9 mouse cellular contexts compared by ENCODE assay signal in the genomic region with DNA sequence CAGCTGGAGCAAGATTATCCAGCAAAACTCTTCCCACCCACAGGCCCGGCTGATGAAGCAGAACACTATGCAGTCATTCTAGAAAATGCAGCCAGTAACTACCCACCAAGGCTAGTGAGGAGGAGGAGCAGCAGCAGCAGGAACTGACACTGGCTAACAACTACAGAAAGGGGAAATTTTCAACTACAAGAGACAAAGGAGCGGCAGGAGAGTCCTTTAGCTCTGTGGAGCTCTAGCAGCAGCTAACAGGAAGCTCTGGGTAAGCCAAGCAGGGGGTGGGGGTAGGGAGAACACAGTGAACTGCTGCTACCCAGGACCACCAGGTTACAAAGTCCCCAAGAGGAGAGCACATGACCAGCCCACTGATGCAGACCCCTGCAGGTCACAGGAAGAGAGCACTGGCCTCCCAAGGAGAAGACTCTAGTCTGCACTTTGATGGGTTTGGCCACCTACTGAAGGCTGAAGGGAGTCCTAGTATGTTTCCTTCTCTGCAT. TPM values are rescaled to one million over a fixed set of nuclear protein-coding genes. Genes with fewer than 3 reads are reported as not detected.
A peak's percentile ranks its signal among the peaks of the same experiment; 100 is the strongest.
DNase-seq lines count a peak whose midpoint lies in the region; ATAC-seq and TF ChIP-seq lines count a peak whose summit lies in the region.
"Had no signal": no experiment of that assay in that cellular context is flagged by ENCODE, and none has a peak within 500 bp of the region (broad histone marks: within the 10 kb centered on the region; RNA-seq: fewer than 3 reads in every experiment).

No protein-coding gene starts in this region.

- peak in 1 of 2 experiments; percentile 24 for DNase-seq in heart, adult 2 months
- DNase-seq in heart, adult 11 months, result no peak
- DNase-seq in 416B (ENCODE audit: low read depth), result peak; percentile 59
- peak; percentile 86 for DNase-seq in brain, adult 2 months (ENCODE audit: low read depth, low spot score)
- DNase-seq in hindbrain, embryonic 14.5 days (ENCODE audit: low spot score), result no peak
- no peak for DNase-seq in gastrocnemius, postnatal 36 days
- no peak for DNase-seq in lung, postnatal 0 days (ENCODE audit: low spot score)

- ATAC-seq in hindbrain, embryonic 14.5 days (ENCODE audit: low FRiP score), result no peak
- peak; percentile 17; the same call in 1 of the 2 replicates for ATAC-seq in neural tube, embryonic 12.5 days (ENCODE audit: low FRiP score, low read depth)
- ATAC-seq in lung, postnatal 0 days, result no peak
- ATAC-seq: Patski had no signal

- H3K4me3 ChIP-seq in heart, adult 2 months, result no peak overlapping the region
- no peak overlapping the region for H3K4me3 ChIP-seq in hindbrain, embryonic 14.5 days (replicated peaks; ENCODE audit: low read length)
- no peak overlapping the region for H3K4me3 ChIP-seq in neural tube, embryonic 12.5 days
- H3K4me3 ChIP-seq in lung, postnatal 0 days (ENCODE audit: low read depth, low read length), result no peak overlapping the region

- no peak for TF ChIP-seq EP300 in heart, adult 2 months (IDR thresholded peaks at IDR 0.05; ENCODE audit: insufficient read depth, low read depth, low read length)
- no peak for TF ChIP-seq EP300 in lung, postnatal 0 days (IDR thresholded peaks at IDR 0.05)

- no peak overlapping the region for H3K9ac ChIP-seq in heart, adult 2 months (ENCODE audit: low read depth, low read length)
- H3K9ac ChIP-seq in hindbrain, embryonic 14.5 days, result no peak overlapping the region
- H3K9ac ChIP-seq in neural tube, embryonic 12.5 days, result no peak overlapping the region
- H3K9ac ChIP-seq in lung, postnatal 0 days (replicated peaks; ENCODE audit: low read depth), result no peak overlapping the region

- WGBS in heart, adult 2 months, result 20% methylated on average over 2 of the region's 2 CpGs
- WGBS in hindbrain, embryonic 14.5 days, result 10% methylated on average over 2 of the region's 2 CpGs
- WGBS in neural tube, embryonic 12.5 days, result 10% methylated on average over 2 of the region's 2 CpGs
- WGBS in lung, postnatal 0 days, result 26% methylated on average over 2 of the region's 2 CpGs

- intact Hi-C loops in heart, adult 2 months (cut with DNase I), result no loop called here
- intact Hi-C loops in gastrocnemius, postnatal 36 days (cut with DNase I), result no loop called here

- peaks cover 28% of the 10 kb centered on the region for H3K4me1 ChIP-seq in heart, adult 2 months (ENCODE audit: control insufficient read depth, insufficient read depth, low read length)
- H3K4me1 ChIP-seq in hindbrain, embryonic 14.5 days (replicated peaks; ENCODE audit: control insufficient read depth, insufficient read depth, low read length), result peaks cover 30% of the 10 kb centered on the region
- peaks cover 31% of the 10 kb centered on the region for H3K4me1 ChIP-seq in neural tube, embryonic 12.5 days
- H3K4me1 ChIP-seq in lung, postnatal 0 days (ENCODE audit: insufficient read depth, low read depth, low read length), result peaks cover 9% of the 10 kb centered on the region; the same call in 1 of the 2 replicates

- no peak for TF ChIP-seq POLR2A in heart, adult 2 months (IDR thresholded peaks at IDR 0.05; ENCODE audit: insufficient read depth, low read depth, low read length)

- no peaks in the 10 kb centered on the region for H3K27me3 ChIP-seq in heart, adult 2 months (ENCODE audit: control insufficient read depth, insufficient read depth, low read length)
- no peaks in the 10 kb centered on the region for H3K27me3 ChIP-seq in hindbrain, embryonic 14.5 days (ENCODE audit: control insufficient read depth, insufficient read depth, low read length)
- H3K27me3 ChIP-seq in neural tube, embryonic 12.5 days (replicated peaks), result no peaks in the 10 kb centered on the region
- no peaks in the 10 kb centered on the region for H3K27me3 ChIP-seq in lung, postnatal 0 days (replicated peaks; ENCODE audit: insufficient read depth, low read length)
- H3K27me3 ChIP-seq: Patski had no signal

- H3K27ac ChIP-seq in heart, adult 2 months, result peak overlapping the region; percentile 36; the same call in 1 of the 2 replicates
- H3K27ac ChIP-seq in hindbrain, embryonic 14.5 days, result peak overlapping the region; percentile 9; the same call in 1 of the 2 replicates
- no peak overlapping the region for H3K27ac ChIP-seq in neural tube, embryonic 12.5 days
- H3K27ac ChIP-seq in lung, postnatal 0 days (ENCODE audit: low read length), result no peak overlapping the region

- H3K79me2 ChIP-seq in heart, adult 2 months (replicated peaks; ENCODE audit: control insufficient read depth, insufficient read depth, low read length), result peaks cover 5% of the 10 kb centered on the region

- no peak overlapping the region for H3K4me2 ChIP-seq in hindbrain, embryonic 14.5 days (replicated peaks)
- H3K4me2 ChIP-seq in neural tube, embryonic 12.5 days (replicated peaks), result no peak overlapping the region
- no peak overlapping the region for H3K4me2 ChIP-seq in lung, postnatal 0 days (replicated peaks; ENCODE audit: low read depth, low read length)

- H3K36me3 ChIP-seq in heart, adult 2 months (ENCODE audit: control insufficient read depth, insufficient read depth, low read length), result peaks cover 10% of the 10 kb centered on the region
- H3K36me3 ChIP-seq in hindbrain, embryonic 14.5 days (replicated peaks; ENCODE audit: control insufficient read depth, insufficient read depth), result no peaks in the 10 kb centered on the region
- no peaks in the 10 kb centered on the region for H3K36me3 ChIP-seq in neural tube, embryonic 12.5 days
- no peaks in the 10 kb centered on the region for H3K36me3 ChIP-seq in lung, postnatal 0 days (ENCODE audit: insufficient read depth, low read length)

- no peaks in the 10 kb centered on the region for H3K9me3 ChIP-seq in hindbrain, embryonic 14.5 days (ENCODE audit: control insufficient read depth, low read length)
- H3K9me3 ChIP-seq in neural tube, embryonic 12.5 days, result no peaks in the 10 kb centered on the region
- H3K9me3 ChIP-seq in lung, postnatal 0 days (ENCODE audit: low read length), result no peaks in the 10 kb centered on the region

- no peak for TF ChIP-seq CTCF in heart, adult 2 months (IDR thresholded peaks at IDR 0.05)
- no peak for TF ChIP-seq CTCF in lung, postnatal 0 days (IDR thresholded peaks at IDR 0.05)

RNA-seq across cellular contexts. Expression of a gene that starts 21.1 kb away (rescaled TPM):
- total RNA-seq in heart, adult 2 months (2021), result not detected
- 0.09 TPM in 1 of 2 replicates, not detected in the other for polyA plus RNA-seq in heart, adult 2 months (2012; rRNA removed)
- polyA plus RNA-seq in hindbrain, embryonic 14.5 days (2014; fragmentation: Nextera tagmentation; extraction: Ambion mirVana), result 0.31 and 0.42 TPM in 2 replicates
- 0.34 and 0.79 TPM in 2 replicates for polyA plus RNA-seq in neural tube, embryonic 12.5 days (2016; fragmentation: Nextera tagmentation; extraction: Ambion mirVana)
- under 1 TPM; 0.15 to 0.20 TPM for total RNA-seq in gastrocnemius, postnatal 36 days (2021)
- 0.39 and 0.50 TPM in 2 replicates for polyA plus RNA-seq in lung, postnatal 0 days (2015; fragmentation: Nextera tagmentation; extraction: Ambion mirVana)

RNA-seq across cellular contexts. Expression of a gene that starts 21.5 kb away (rescaled TPM):
- total RNA-seq in heart, adult 2 months (2021), result 10 to 100 TPM; 59.3 to 65.4 TPM
- 50.4 and 80.7 TPM in 2 replicates for polyA plus RNA-seq in heart, adult 2 months (2012; rRNA removed)
- polyA plus RNA-seq in hindbrain, embryonic 14.5 days (2014; fragmentation: Nextera tagmentation; extraction: Ambion mirVana), result 57.0 and 57.7 TPM in 2 replicates
- polyA plus RNA-seq in neural tube, embryonic 12.5 days (2016; fragmentation: Nextera tagmentation; extraction: Ambion mirVana), result 56.4 and 58.8 TPM in 2 replicates
- total RNA-seq in gastrocnemius, postnatal 36 days (2021), result 10 to 100 TPM; 58.5 to 62.8 TPM
- polyA plus RNA-seq in lung, postnatal 0 days (2015; fragmentation: Nextera tagmentation; extraction: Ambion mirVana), result 26.8 TPM in 2 replicates

RNA-seq across cellular contexts. Expression of a gene that starts 51.2 kb away (rescaled TPM):
- total RNA-seq in heart, adult 2 months (2021), result under 1 TPM in 1 of 2 experiments, not detected in 1; 0.08 TPM
- polyA plus RNA-seq in heart, adult 2 months (2012; rRNA removed), result 0.25 and 0.38 TPM in 2 replicates
- 0.04 and 0.14 TPM in 2 replicates for polyA plus RNA-seq in hindbrain, embryonic 14.5 days (2014; fragmentation: Nextera tagmentation; extraction: Ambion mirVana)
- polyA plus RNA-seq in neural tube, embryonic 12.5 days (2016; fragmentation: Nextera tagmentation; extraction: Ambion mirVana), result not detected in 2 replicates
- total RNA-seq in gastrocnemius, postnatal 36 days (2021), result under 1 TPM; 0.08 to 0.20 TPM
- polyA plus RNA-seq in lung, postnatal 0 days (2015; fragmentation: Nextera tagmentation; extraction: Ambion mirVana), result not detected in 2 replicates

Comparison
In these comparisons a context has a peak if more than half of its experiments do, and no peak if none do; other contexts are left out.
1. DNase-seq: peak in 416B (single experiment) and brain, adult 2 months (single experiment); none in heart, adult 11 months (single experiment), hindbrain, embryonic 14.5 days (single experiment), gastrocnemius, postnatal 36 days (0 of 2) and lung, postnatal 0 days (single experiment).
2. H3K27ac ChIP-seq: peak in heart, adult 2 months (single experiment) and hindbrain, embryonic 14.5 days (single experiment); none in neural tube, embryonic 12.5 days (single experiment) and lung, postnatal 0 days (single experiment).